In genomic region chr4:141134031-141134441, GRCm38 (mm10) we compare ENCODE assay signal across 9 mouse cellular contexts. TPM values are rescaled to one million over a fixed set of nuclear protein-coding genes. Genes with fewer than 3 reads are reported as not detected.
A peak's percentile ranks its signal among the peaks of the same experiment; 100 is the strongest.
DNase-seq lines count a peak whose midpoint lies in the region; ATAC-seq and TF ChIP-seq lines count a peak whose summit lies in the region.
"Had no signal": no experiment of that assay in that cellular context is flagged by ENCODE, and none has a peak within 500 bp of the region (broad histone marks: within the 10 kb centered on the region; RNA-seq: fewer than 3 reads in every experiment).

No protein-coding gene starts in this region.

- no peak for DNase-seq in lung, adult 2 months
- DNase-seq in hindbrain, embryonic 10.5 days (ENCODE audit: low spot score), result no peak
- DNase-seq in kidney, postnatal 36 days, result peak; percentile 56 to 73
- no peak for DNase-seq in testis, postnatal 14 days (ENCODE audit: low spot score)
- DNase-seq: adrenal gland, adult 8-10 months had no signal

- H3K4me1 ChIP-seq in lung, embryonic 16.5 days (replicated peaks; ENCODE audit: control insufficient read depth, insufficient read depth, low read length), result peaks cover 79% of the 10 kb centered on the region
- peaks cover 48% of the 10 kb centered on the region for H3K4me1 ChIP-seq in lung, adult 2 months (ENCODE audit: control insufficient read depth, insufficient read depth, low read length)
- H3K4me1 ChIP-seq in hindbrain, embryonic 10.5 days (replicated peaks), result peaks cover 88% of the 10 kb centered on the region
- peaks cover 77% of the 10 kb centered on the region for H3K4me1 ChIP-seq in stomach, embryonic 16.5 days (ENCODE audit: control insufficient read depth, insufficient read depth, low read length)

- H3K27ac ChIP-seq in lung, embryonic 16.5 days (ENCODE audit: low read length), result peak overlapping the region; percentile 61
- peak overlapping the region; percentile 73 for H3K27ac ChIP-seq in hindbrain, embryonic 10.5 days
- peak overlapping the region; percentile 75 for H3K27ac ChIP-seq in stomach, embryonic 16.5 days (ENCODE audit: low read length)

- H3K9me3 ChIP-seq in lung, embryonic 16.5 days (ENCODE audit: control insufficient read depth, low read length), result no peaks in the 10 kb centered on the region
- H3K9me3 ChIP-seq in hindbrain, embryonic 10.5 days, result no peaks in the 10 kb centered on the region
- no peaks in the 10 kb centered on the region for H3K9me3 ChIP-seq in stomach, embryonic 16.5 days (replicated peaks; ENCODE audit: control insufficient read depth, low read length)

- no peak overlapping the region for H3K4me3 ChIP-seq in lung, embryonic 16.5 days (ENCODE audit: low read length)
- no peak overlapping the region for H3K4me3 ChIP-seq in lung, adult 2 months (replicated peaks; ENCODE audit: extremely low read depth, low read depth, low read length)
- H3K4me3 ChIP-seq in hindbrain, embryonic 10.5 days, result peak overlapping the region; percentile 23; the same call in 1 of the 2 replicates
- H3K4me3 ChIP-seq in stomach, embryonic 16.5 days (replicated peaks; ENCODE audit: low read length), result no peak overlapping the region

- ATAC-seq in lung, embryonic 16.5 days (ENCODE audit: low read depth), result no peak
- no peak for ATAC-seq in stomach, embryonic 16.5 days (ENCODE audit: insufficient read depth, low FRiP score)
- no peak for ATAC-seq in erythroid progenitor cell, adult 5-6 weeks (replicated peaks; ENCODE audit: low FRiP score, poor library complexity, severe bottlenecking)

- H3K9ac ChIP-seq in lung, embryonic 16.5 days (ENCODE audit: low read length), result no peak overlapping the region; the same call in 1 of the 2 replicates
- H3K9ac ChIP-seq in stomach, embryonic 16.5 days (ENCODE audit: low read length), result peak overlapping the region; percentile 38; the same call in 1 of the 2 replicates

- H3K36me3 ChIP-seq in lung, embryonic 16.5 days (ENCODE audit: control insufficient read depth, insufficient read depth, low read length), result no peaks in the 10 kb centered on the region
- H3K36me3 ChIP-seq in hindbrain, embryonic 10.5 days, result peaks cover 17% of the 10 kb centered on the region; the same call in 1 of the 2 replicates
- H3K36me3 ChIP-seq in stomach, embryonic 16.5 days (ENCODE audit: control insufficient read depth, insufficient read depth, low read length), result no peaks in the 10 kb centered on the region

- TF ChIP-seq POLR2A in lung, adult 2 months (IDR thresholded peaks at IDR 0.05; ENCODE audit: borderline replicate concordance, extremely low read depth, low read depth, low read length), result no peak

- no peak for TF ChIP-seq CTCF in lung, adult 2 months (IDR thresholded peaks at IDR 0.05; ENCODE audit: insufficient read depth, low read length)

- 42% methylated on average over 8 of the region's 8 CpGs for WGBS in lung, embryonic 16.5 days
- WGBS in lung, adult 2 months, result 49% methylated on average over 8 of the region's 8 CpGs
- 19% methylated on average over 8 of the region's 8 CpGs for WGBS in hindbrain, embryonic 10.5 days
- WGBS in stomach, embryonic 16.5 days, result 42% methylated on average over 8 of the region's 8 CpGs

- no peaks in the 10 kb centered on the region for H3K27me3 ChIP-seq in lung, embryonic 16.5 days (ENCODE audit: control insufficient read depth, insufficient read depth, low read depth, low read length)
- no peaks in the 10 kb centered on the region for H3K27me3 ChIP-seq in hindbrain, embryonic 10.5 days (ENCODE audit: insufficient read depth, poor library complexity, severe bottlenecking)
- H3K27me3 ChIP-seq in stomach, embryonic 16.5 days (ENCODE audit: control insufficient read depth, insufficient read depth, low read length), result no peaks in the 10 kb centered on the region

- H3K4me2 ChIP-seq in lung, embryonic 16.5 days (ENCODE audit: low read depth, low read length), result peak overlapping the region; percentile 21
- H3K4me2 ChIP-seq in stomach, embryonic 16.5 days (ENCODE audit: low read depth, low read length), result no peak overlapping the region

RNA-seq across cellular contexts. Expression of gene Szrd1, which starts 5.5 kb away (rescaled TPM):
- 42.4 and 44.6 TPM in 2 replicates for polyA plus RNA-seq in lung, embryonic 16.5 days (2015; fragmentation: Nextera tagmentation; extraction: Ambion mirVana)
- 50.5 and 56.4 TPM in 2 replicates for polyA plus RNA-seq in lung, adult 2 months (2012; rRNA removed)
- polyA plus RNA-seq in hindbrain, embryonic 10.5 days (2016; fragmentation: Nextera tagmentation; extraction: Ambion mirVana), result 36.5 and 44.1 TPM in 2 replicates
- 51.6 and 53.0 TPM in 2 replicates for polyA plus RNA-seq in stomach, embryonic 16.5 days (2015; fragmentation: Nextera tagmentation; extraction: Ambion mirVana)
- 13.7 and 19.3 TPM in 2 replicates for total RNA-seq in erythroid progenitor cell, adult 5-6 weeks (2015; ENCODE audit: low replicate concordance)
- total RNA-seq in erythroid progenitor cell, adult 5-6 weeks (2017; ENCODE audit: low replicate concordance), result 14.8 and 20.2 TPM in 2 replicates

RNA-seq across cellular contexts. Expression of gene Fbxo42, which starts 13.7 kb away (rescaled TPM):
- polyA plus RNA-seq in lung, embryonic 16.5 days (2015; fragmentation: Nextera tagmentation; extraction: Ambion mirVana), result 19.3 and 21.1 TPM in 2 replicates
- polyA plus RNA-seq in lung, adult 2 months (2012; rRNA removed), result 13.8 and 14.2 TPM in 2 replicates
- 23.2 and 24.5 TPM in 2 replicates for polyA plus RNA-seq in hindbrain, embryonic 10.5 days (2016; fragmentation: Nextera tagmentation; extraction: Ambion mirVana)
- 18.3 and 22.0 TPM in 2 replicates for polyA plus RNA-seq in stomach, embryonic 16.5 days (2015; fragmentation: Nextera tagmentation; extraction: Ambion mirVana)
- 37.5 and 43.6 TPM in 2 replicates for total RNA-seq in erythroid progenitor cell, adult 5-6 weeks (2015; ENCODE audit: low replicate concordance)
- 37.2 and 39.9 TPM in 2 replicates for total RNA-seq in erythroid progenitor cell, adult 5-6 weeks (2017; ENCODE audit: low replicate concordance)

RNA-seq across cellular contexts. Expression of gene Spata21, which starts 45.9 kb away (rescaled TPM):
- polyA plus RNA-seq in lung, embryonic 16.5 days (2015; fragmentation: Nextera tagmentation; extraction: Ambion mirVana), result 0.14 and 0.51 TPM in 2 replicates
- not detected in 2 replicates for polyA plus RNA-seq in lung, adult 2 months (2012; rRNA removed)
- polyA plus RNA-seq in hindbrain, embryonic 10.5 days (2016; fragmentation: Nextera tagmentation; extraction: Ambion mirVana), result not detected in 2 replicates
- 0.08 TPM in 1 of 2 replicates, not detected in the other for polyA plus RNA-seq in stomach, embryonic 16.5 days (2015; fragmentation: Nextera tagmentation; extraction: Ambion mirVana)
- total RNA-seq in erythroid progenitor cell, adult 5-6 weeks (2015; ENCODE audit: low replicate concordance), result not detected in 2 replicates
- not detected in 2 replicates for total RNA-seq in erythroid progenitor cell, adult 5-6 weeks (2017; ENCODE audit: low replicate concordance)
- total RNA-seq: adrenal gland, adult 8-10 months had no signal
- polyA plus RNA-seq: small intestine, adult 2 months had no signal

RNA-seq across cellular contexts. Expression of gene Necap2, which starts 55.9 kb away (rescaled TPM):
- polyA plus RNA-seq in lung, embryonic 16.5 days (2015; fragmentation: Nextera tagmentation; extraction: Ambion mirVana), result 108 and 116 TPM in 2 replicates
- 76.7 and 85.5 TPM in 2 replicates for polyA plus RNA-seq in lung, adult 2 months (2012; rRNA removed)
- polyA plus RNA-seq in hindbrain, embryonic 10.5 days (2016; fragmentation: Nextera tagmentation; extraction: Ambion mirVana), result 60.2 and 66.0 TPM in 2 replicates
- 97.5 and 102 TPM in 2 replicates for polyA plus RNA-seq in stomach, embryonic 16.5 days (2015; fragmentation: Nextera tagmentation; extraction: Ambion mirVana)
- 51.1 and 67.4 TPM in 2 replicates for total RNA-seq in erythroid progenitor cell, adult 5-6 weeks (2015; ENCODE audit: low replicate concordance)
- 45.2 and 108 TPM in 2 replicates for total RNA-seq in erythroid progenitor cell, adult 5-6 weeks (2017; ENCODE audit: low replicate concordance)

Comparison
In these comparisons a context has a peak if more than half of its experiments do, and no peak if none do; other contexts are left out.
1. DNase-seq: peak in kidney, postnatal 36 days (2 of 2); none in lung, adult 2 months (single experiment), hindbrain, embryonic 10.5 days (single experiment) and testis, postnatal 14 days (single experiment).
2. Peak in every context shown above with its lines, with median percentiles within 50 percentile points of each other: H3K27ac ChIP-seq.